Mouse (Mus musculus) liver, postnatal 0 days (tissue): ENCODE data around the gene Trpm4. TPM values are rescaled to one million over a fixed set of nuclear protein-coding genes. Genes with fewer than 3 reads are reported as not detected.

Experiments used
- ATAC-seq: fragments of 200-750 bp; cut with Nextera tagmentation; 2 replicates; pipeline ENCODE4 v1.8.0; 2017; ENCODE audit warnings: mild to moderate bottlenecking, moderate library complexity
- DNase-seq: peaks from one replicate; pipeline ENCODE4 v3.0.0-alpha.2; 2016
- H3K27ac ChIP-seq: fragments of 300-500 bp; sonication (generic); 2 replicates; pipeline ENCODE4 v1.5.1; 2014; ENCODE audit warnings: antibody characterized with exemption, moderate library complexity, mild to moderate bottlenecking, low read depth
- H3K27me3 ChIP-seq: fragments of 300-500 bp; sonication (generic); 2 replicates; pipeline ENCODE4 v1.6.1; 2014; ENCODE audit warnings: low read length, control low read depth, mixed read lengths; ENCODE audit not compliant: insufficient read depth
- H3K36me3 ChIP-seq: fragments of 300-500 bp; sonication (generic); replicated peaks from 2 replicates; pipeline ENCODE4 v1.6.1; 2014; ENCODE audit warnings: mild to moderate bottlenecking, control low read depth, low read length, moderate library complexity, mixed read lengths; ENCODE audit not compliant: insufficient read depth
- H3K4me1 ChIP-seq: fragments of 300-500 bp; sonication (generic); 2 replicates; pipeline ENCODE4 v1.6.1; 2014; ENCODE audit warnings: antibody characterized with exemption, mild to moderate bottlenecking, control low read depth; ENCODE audit not compliant: insufficient read depth
- H3K4me2 ChIP-seq: fragments of 300-500 bp; sonication (generic); 2 replicates; pipeline ENCODE4 v1.6.1; 2014; ENCODE audit warnings: low read depth, mild to moderate bottlenecking, low read length, moderate library complexity, mixed read lengths
- H3K4me3 ChIP-seq: fragments of 300-500 bp; sonication (generic); 2 replicates; pipeline ENCODE4 v1.5.1; 2014; ENCODE audit warnings: low read depth, low read length
- H3K9ac ChIP-seq: fragments of 300-500 bp; sonication (generic); replicated peaks from 2 replicates; pipeline ENCODE4 v1.6.1; 2014; ENCODE audit warnings: mild to moderate bottlenecking, moderate library complexity
- H3K9me3 ChIP-seq: fragments of 300-500 bp; sonication (generic); 2 replicates; pipeline ENCODE4 v1.6.1; 2016; ENCODE audit warnings: mild to moderate bottlenecking, control low read depth, low read length, mixed read lengths
- CTCF ChIP-seq: sonication (generic); IDR thresholded peaks from 2 replicates; pipeline ENCODE4 v1.5.1; 2016; ENCODE audit warnings: antibody characterized with exemption, low read depth
- EP300 ChIP-seq: IDR thresholded peaks from 2 replicates; pipeline ENCODE4 v1.6.1; 2016; ENCODE audit warnings: antibody characterized with exemption, low read depth, mild to moderate bottlenecking
- WGBS: fragments of 180-500 bp; shearing (Covaris S2); extraction: QIAGEN DNeasy Blood & Tissue Kit; methylation state at CpG from one replicate; pipeline ENCODE4 v1.1.7; 2014; ENCODE audit not compliant: insufficient replicate concordance; 5-methylcytosine and 5-hydroxymethylcytosine counted together
- polyA plus RNA-seq: library from polyadenylated mRNA; unstranded; fragments of >200 nt; fragmentation: Nextera tagmentation; extraction: Ambion mirVana; gene quantifications from 2 replicates; pipeline ENCODE4 v1.2.1, GENCODE M21; 2015

Gene Trpm4
- polyA plus RNA-seq, 1 experiment from 2014 or later: 6.9 TPM

DNA sequence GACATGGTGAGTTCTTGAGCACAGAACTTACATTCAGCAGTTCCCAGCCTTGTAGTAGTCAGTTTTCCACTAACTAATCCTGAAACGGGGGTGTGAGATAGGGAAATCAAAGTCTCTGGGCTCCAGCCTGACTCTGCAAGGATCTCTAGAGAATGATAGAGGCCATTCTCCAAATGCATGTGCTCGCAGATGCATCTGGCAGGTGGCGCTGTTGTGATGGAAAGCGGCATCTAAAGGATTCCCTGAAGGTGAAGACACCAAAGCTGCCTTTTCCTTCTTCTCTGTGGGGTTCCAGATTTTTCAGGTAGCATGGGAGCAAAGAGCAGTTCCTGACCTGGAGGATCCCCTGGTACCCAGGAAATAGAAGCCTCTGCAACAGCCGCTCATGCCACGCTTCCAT lies 33.3 kb downstream of the Trpm4 start:
- Histone ChIP-seq H3K4me1 (0 out of 2 replicates have a peak, but pooled peaks cover 2% of the 10 kb centered on the region), H3K4me2 (no peak overlapping the region), H3K9me3 (no peaks in the 10 kb centered on the region), H3K27ac (no peak overlapping the region), H3K9ac (no peak overlapping the region), H3K36me3 (no peaks in the 10 kb centered on the region), H3K27me3 (0 out of 2 replicates have a peak, but pooled peaks cover 3% of the 10 kb centered on the region), H3K4me3 (no peak overlapping the region)
- 11% methylated on average over 6 of the region's 6 CpGs for WGBS
- ATAC-seq (peak; percentile 45; the same call in 1 of the 2 replicates), DNase-seq (peak; percentile 53)
- no peak for TF ChIP-seq EP300
- TF ChIP-seq CTCF: peak; percentile 67

DNA sequence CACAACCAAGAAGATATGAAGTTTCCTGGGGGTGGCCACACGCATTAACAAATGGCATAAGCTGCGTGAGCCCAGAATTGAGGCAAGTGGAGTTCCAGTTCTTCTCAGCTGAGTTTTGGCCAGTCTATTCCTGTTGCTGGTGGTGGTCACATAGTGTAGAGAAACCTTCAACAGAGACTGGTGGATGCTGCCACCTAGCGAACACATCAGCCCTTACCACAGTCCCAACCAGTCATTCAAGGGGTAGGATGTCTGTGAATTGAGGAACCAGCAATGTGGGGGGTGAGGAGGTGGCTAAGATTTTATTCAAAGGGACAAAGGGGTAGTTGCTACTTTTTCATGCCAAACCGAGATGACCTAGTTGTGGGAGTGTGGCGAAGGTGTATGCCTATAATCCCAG lies 33.8 kb downstream of the Trpm4 start:
- WGBS: 4% methylated on average over 5 of the region's 5 CpGs
- 0 out of 2 replicates have a peak, but pooled peaks cover 3% of the 10 kb centered on the region for H3K27me3 ChIP-seq
- peak; percentile 94 for ATAC-seq
- peak; percentile 78 for DNase-seq
- no peak overlapping the region for H3K4me3 ChIP-seq
- no peak overlapping the region for H3K9ac ChIP-seq
- H3K9me3 ChIP-seq: no peaks in the 10 kb centered on the region
- no peak overlapping the region for H3K27ac ChIP-seq
- H3K4me2 ChIP-seq: no peak overlapping the region
- no peaks in the 10 kb centered on the region for H3K36me3 ChIP-seq
- 0 out of 2 replicates have a peak, but pooled peaks cover 2% of the 10 kb centered on the region for H3K4me1 ChIP-seq
- no peak for TF ChIP-seq EP300
- peak; percentile 89 for TF ChIP-seq CTCF

DNA sequence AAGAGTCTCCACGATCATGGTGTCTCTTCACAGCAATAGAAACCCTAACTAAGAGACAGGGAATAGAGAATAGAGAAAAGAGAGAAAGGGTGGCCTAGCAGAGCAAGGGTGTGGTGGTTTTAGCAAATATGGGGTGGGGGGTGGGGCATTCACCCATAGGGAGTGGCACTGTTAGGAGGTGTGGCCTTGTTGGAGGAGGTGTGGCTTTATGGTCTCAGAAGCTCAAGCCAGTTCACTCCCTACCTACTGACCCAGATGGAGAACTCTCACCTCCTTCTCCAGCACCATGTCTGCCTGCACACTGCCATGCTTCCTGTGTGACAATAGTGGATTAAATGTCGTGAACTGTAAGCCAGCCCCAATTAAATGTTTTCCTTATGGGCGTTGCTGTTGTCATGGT lies 36.0 kb downstream of the Trpm4 start:
- Histone ChIP-seq H3K27ac (no peak overlapping the region), H3K4me2 (no peak overlapping the region), H3K9ac (no peak overlapping the region), H3K4me1 (0 out of 2 replicates have a peak, but pooled peaks cover 2% of the 10 kb centered on the region), H3K36me3 (no peaks in the 10 kb centered on the region), H3K27me3 (0 out of 2 replicates have a peak, but pooled peaks cover 3% of the 10 kb centered on the region), H3K9me3 (no peaks in the 10 kb centered on the region), H3K4me3 (no peak overlapping the region)
- DNase-seq (no peak), ATAC-seq (no peak)
- TF ChIP-seq CTCF (no peak), EP300 (no peak)
- WGBS: 65% methylated on average over 3 of the region's 3 CpGs

- no peak for ATAC-seq
- H3K4me1 ChIP-seq: 0 out of 2 replicates have a peak, but pooled peaks cover 2% of the 10 kb centered on the region
Measured at GRCm38 (mm10) chr7:45296626-45297025, 37.0 kb downstream of the Trpm4 start.

GRCm38 (mm10) chr7:45286486-45286885 lies 47.1 kb downstream of the Trpm4 start:
- no peaks in the 10 kb centered on the region for H3K36me3 ChIP-seq
- no peak overlapping the region for H3K9ac ChIP-seq
- H3K4me3 ChIP-seq: no peak overlapping the region
- no peaks in the 10 kb centered on the region; the same call in 1 of the 2 replicates for H3K27me3 ChIP-seq
- H3K27ac ChIP-seq: no peak overlapping the region
- DNase-seq: no peak
- H3K4me2 ChIP-seq: no peak overlapping the region
- no peaks in the 10 kb centered on the region for H3K9me3 ChIP-seq
- no peak for TF ChIP-seq EP300
- TF ChIP-seq CTCF: no peak
- no peak for ATAC-seq
- no peaks in the 10 kb centered on the region for H3K4me1 ChIP-seq
- 79% methylated on average over 13 of the region's 13 CpGs for WGBS

More at GRCm38 (mm10) chr7:45296626-45297025, 37.0 kb downstream of the Trpm4 start:
- TF ChIP-seq CTCF: no peak
- TF ChIP-seq EP300: no peak
- Histone ChIP-seq H3K9me3 (no peaks in the 10 kb centered on the region), H3K36me3 (no peaks in the 10 kb centered on the region), H3K27ac (no peak overlapping the region), H3K4me2 (no peak overlapping the region), H3K4me3 (no peak overlapping the region), H3K27me3 (0 out of 2 replicates have a peak, but pooled peaks cover 3% of the 10 kb centered on the region), H3K9ac (no peak overlapping the region)
- no peak for DNase-seq
- WGBS: 72% methylated on average over 1 of the region's 1 CpGs

- H3K4me2 ChIP-seq: peak within 1 kb of the TSS; percentile 72
- TF ChIP-seq EP300 (no peak), CTCF (peak; percentile 94)
- peak; percentile 88 for ATAC-seq
- H3K36me3 ChIP-seq: no peaks in the 10 kb centered on the region
- DNase-seq: peak; percentile 87
- WGBS: 9% methylated on average over 44 of the region's 44 CpGs
- no peaks in the 10 kb centered on the region for H3K9me3 ChIP-seq
- no peak within 1 kb of the TSS for H3K27ac ChIP-seq
- peak within 1 kb of the TSS; percentile 42 for H3K9ac ChIP-seq
- peaks cover 6% of the 10 kb centered on the region; the same call in 1 of the 2 replicates for H3K4me1 ChIP-seq
- H3K4me3 ChIP-seq: peak within 1 kb of the TSS; percentile 50
- H3K27me3 ChIP-seq: no peaks in the 10 kb centered on the region
Measured at GRCm38 (mm10) chr7:45277136-45277760, 56.3 kb downstream of the Trpm4 start, which contains the start of gene Slc6a21. Gene Slc6a21, plus strand, starts transcription at chr7:45277513.
